Mouse (Mus musculus): ENCODE data around the gene Mien1.

Gene Mien1

DNA sequence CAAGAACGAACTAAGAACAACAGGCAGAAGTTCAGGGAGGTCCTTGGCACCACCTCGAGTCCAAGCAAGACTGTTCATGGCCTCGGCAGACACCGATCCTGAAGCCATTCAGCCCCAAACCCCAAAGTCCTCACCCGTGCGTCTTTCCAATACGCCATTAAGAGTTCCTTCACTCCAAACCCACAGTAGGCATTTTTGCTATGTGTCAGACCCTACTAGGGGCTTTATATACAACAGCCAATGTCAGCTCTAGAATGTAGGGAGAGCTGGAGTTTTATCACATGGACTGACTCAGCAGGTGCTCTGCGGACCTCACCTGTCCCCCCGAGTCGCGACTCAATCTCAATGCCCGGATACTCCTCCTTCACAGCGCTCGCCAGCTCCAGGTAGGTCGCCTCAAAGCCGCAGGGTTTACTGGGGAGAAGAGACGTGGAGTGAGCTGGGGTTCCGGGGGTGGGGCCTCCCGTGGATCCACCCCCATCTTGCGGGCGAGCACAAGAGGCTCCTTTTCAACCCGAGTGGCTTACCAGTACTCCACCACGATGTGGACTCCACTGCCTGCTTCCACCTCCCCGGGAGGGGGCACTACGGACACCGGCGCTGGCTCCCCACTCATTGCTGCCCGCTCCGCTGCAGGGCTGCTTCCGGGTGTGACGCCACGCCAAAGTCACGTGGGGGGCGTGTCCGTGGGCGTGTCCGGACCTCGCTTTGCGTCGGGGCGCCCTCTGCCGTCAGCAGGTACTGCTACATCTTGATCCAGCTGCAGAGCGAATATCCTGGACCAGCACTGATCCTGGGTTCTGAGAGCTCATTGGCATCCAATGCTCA lies at the start of gene Mien1:
Gene Mien1 (minus strand): TSS at position 661 of the 828 bp plus-strand sequence.
- peak; percentile 86 for DNase-seq (ENCODE audit: low read depth, low spot score)

- DNase-seq (ENCODE audit: low read depth, low spot score): no peak
These were observed 48.8 kb upstream of the Mien1 start for GRCm38 (mm10) chr11:98487526-98488040.

- DNase-seq (ENCODE audit: low read depth, low spot score): no peak
These were observed 47.0 kb upstream of the Mien1 start for GRCm38 (mm10) chr11:98485749-98486148.

DNA sequence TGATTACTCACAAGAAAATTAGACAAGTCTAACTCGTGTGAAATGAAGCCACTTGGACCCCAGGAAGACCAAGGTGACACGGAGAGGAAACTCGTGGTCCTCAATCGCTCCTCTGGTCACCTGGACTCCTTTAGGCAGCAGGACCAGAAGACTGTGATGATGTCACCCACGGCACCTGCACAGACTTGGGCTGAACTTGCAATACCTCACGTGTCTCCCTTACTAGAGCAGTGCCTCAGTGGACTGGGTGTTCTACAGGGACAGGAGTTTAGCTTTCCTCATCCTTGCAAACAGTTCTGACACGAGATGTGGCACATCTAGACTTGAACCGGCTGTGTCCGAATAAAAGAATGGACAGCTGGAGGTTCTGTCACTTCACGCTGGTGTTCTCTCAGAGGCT lies 43.3 kb upstream of the Mien1 start:
- DNase-seq (ENCODE audit: low read depth, low spot score): no peak

DNA sequence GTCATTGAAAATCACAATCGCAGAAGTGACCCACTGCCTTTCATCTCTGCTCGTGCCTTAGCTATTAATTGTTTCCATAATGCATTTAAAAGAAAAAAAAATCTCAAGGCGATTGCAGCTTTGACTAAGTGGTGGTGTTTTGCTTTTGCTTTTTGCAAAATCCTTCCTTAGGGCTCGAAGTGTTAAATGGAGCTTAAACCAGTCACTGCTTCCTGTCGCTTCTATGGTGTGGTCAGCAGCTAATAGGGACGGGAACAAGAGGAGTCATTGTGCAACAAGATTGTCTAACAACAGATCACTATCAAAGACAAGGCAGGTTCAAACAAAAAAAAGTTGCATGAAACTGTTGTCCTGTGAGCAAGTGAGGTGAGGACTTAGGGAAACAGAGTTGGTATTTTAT lies 42.4 kb upstream of the Mien1 start:
- no peak for DNase-seq (ENCODE audit: low read depth, low spot score)

DNA sequence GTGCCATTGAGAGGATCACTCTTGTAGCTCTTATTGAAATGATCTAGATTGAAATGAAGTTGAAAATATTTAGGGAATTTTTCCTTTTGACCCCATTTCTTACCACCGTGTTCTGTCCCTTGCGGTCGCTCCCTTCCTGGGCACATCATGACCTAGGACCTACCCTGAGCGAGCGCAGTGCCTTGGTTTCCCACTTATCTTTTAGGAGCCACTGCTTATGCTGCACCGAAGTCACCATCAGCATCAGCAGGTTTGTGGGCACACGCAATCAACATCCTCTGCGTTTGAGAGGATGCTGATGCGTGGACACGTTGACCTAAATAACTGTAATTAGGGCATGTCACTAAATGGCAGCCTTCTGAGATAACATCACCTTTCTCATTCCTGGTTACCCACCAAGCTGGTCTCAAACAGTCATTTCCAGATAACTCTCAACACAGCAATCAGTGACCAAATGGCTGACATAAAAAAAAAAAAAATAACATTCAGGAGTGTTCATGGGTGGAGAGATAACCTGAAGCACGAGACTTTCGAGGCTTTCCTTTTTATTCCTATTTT lies 41.2 kb upstream of the Mien1 start:
- DNase-seq (ENCODE audit: low read depth, low spot score): no peak

GRCm38 (mm10) chr11:98479026-98479939 lies 40.5 kb upstream of the Mien1 start:
- DNase-seq (ENCODE audit: low read depth, low spot score): no peak

DNA sequence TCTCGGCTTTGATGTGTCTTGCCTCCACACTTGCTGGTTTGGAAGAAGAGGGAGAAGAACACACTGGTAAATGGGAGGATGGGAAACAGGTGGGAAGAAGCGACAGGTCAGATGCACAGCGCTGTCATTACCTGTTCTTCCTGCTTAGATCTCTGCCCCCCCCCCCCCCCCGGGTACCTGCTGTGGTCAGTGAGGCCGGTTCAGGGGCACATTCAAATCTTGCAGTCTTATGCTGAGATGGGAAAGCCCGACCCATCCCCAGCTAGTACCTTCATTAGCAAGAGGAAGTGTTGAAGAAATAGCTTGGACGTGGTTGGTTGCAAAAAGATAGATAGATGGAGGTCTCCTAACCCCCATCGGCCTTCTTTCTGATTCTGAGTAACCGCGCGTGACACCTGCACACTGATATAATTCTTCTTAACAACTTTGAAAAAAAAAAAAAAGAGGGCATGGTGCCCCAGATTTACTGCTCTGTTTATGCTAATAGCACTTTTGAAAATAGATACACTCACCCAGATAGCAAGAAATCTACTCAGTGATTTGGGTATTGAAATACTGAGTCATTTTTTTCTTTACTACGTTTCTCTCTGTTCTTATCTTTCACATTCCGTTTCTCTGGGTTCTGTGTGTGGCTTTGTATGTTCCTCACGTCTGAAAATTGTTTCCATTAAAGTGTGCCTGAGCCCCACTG lies 38.4 kb upstream of the Mien1 start:
- no peak for DNase-seq (ENCODE audit: low read depth, low spot score)

GRCm38 (mm10) chr11:98476434-98476807 lies 37.6 kb upstream of the Mien1 start:
- DNase-seq (ENCODE audit: low read depth, low spot score): no peak

GRCm38 (mm10) chr11:98475630-98476433 lies 37.0 kb upstream of the Mien1 start:
- no peak for DNase-seq (ENCODE audit: low read depth, low spot score)

GRCm38 (mm10) chr11:98474967-98475366 lies 36.2 kb upstream of the Mien1 start:
- no peak for DNase-seq (ENCODE audit: low read depth, low spot score)

- no peak for DNase-seq (ENCODE audit: low read depth, low spot score)
These were observed 35.2 kb upstream of the Mien1 start for GRCm38 (mm10) chr11:98473916-98474479.

DNA sequence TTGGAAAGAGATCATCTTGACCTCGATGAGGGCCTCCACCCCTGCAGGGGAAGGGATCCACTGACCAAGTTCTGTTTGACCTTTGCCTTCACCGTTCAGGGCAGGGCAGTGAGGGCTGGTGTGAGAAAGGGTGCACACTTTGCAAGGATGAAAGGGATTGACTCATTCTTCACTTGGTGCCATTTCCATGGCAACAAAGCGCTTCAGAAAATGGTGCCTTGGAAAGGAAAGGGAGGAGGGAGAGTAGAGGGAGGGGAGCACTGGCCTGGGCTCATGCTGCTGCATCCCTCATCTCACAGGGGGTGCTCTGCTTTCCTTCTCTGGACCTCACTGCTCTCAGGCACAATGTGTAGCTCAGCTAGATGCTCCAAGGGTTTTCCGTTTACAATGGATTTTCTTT lies 33.9 kb upstream of the Mien1 start:
- DNase-seq (ENCODE audit: low read depth, low spot score): no peak

GRCm38 (mm10) chr11:98470795-98471194 lies 32.0 kb upstream of the Mien1 start:
- no peak for DNase-seq (ENCODE audit: low read depth, low spot score)

DNA sequence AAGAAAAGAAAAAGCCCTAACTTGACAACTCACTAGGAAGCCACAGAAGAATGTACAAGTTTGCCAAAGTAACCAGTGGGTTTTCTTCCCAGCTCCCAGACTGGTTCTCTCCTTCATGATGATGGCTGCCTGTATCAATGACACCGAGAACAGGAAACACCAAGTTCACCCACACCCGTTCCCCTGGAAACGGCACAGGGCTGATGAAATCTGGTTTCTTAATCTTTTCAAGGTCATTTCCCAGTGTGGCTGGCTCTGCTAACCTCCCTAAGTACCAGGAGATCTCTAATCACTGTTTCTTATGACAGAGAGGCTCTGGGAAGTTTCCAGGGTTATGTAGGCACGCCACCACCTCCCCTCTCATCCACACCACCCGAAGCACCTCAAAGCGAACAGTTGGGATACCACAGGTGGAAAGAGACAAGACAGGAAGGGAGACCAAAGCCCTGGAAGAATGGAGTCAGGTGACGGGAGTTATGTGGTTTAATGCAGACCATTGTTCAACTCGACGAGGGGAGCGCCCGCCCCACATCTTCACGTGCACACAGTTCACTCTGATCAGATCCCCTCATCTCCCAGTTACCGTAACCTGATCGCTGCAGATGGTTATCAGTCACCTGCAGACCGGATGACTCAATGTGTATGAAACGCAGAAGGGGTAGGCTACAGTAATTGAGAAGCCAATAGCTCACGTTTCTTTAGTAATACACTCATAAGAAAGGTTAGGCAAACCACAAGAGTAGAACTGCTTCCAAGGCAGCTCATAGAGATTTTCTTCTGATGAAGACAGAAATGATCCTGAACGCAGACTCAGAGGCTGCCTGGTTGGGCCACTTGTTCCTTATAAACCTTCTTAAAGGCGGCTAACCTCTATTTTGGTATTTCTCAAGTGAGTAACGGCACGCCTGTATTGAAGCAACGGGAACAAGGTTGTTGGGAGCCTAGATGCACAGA lies 31.2 kb upstream of the Mien1 start:
- no peak for DNase-seq (ENCODE audit: low read depth, low spot score)

GRCm38 (mm10) chr11:98464516-98464915 lies 25.7 kb upstream of the Mien1 start:
- DNase-seq (ENCODE audit: low read depth, low spot score): no peak

DNA sequence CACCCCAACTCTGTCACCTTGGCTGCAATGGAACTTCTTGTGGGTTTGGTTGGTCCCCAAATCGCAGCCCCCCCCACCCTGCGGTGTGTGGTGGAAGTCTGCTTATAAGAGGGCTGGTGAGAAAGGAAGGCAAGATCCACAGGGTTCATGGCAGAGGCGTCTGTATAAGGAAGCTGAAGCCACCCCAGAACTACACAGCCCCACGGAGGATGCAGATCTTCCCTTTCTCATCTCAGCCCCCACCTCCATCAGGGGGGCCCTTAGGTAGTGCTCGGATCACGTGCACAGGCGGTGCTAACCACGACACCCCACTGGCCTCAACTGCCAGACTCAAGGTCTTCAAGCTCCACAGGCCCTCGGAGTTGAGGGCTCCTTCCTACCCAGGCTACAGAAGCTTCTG lies 25.1 kb upstream of the Mien1 start:
- DNase-seq (ENCODE audit: low read depth, low spot score): no peak

GRCm38 (mm10) chr11:98462255-98462654 lies 23.5 kb upstream of the Mien1 start:
- DNase-seq (ENCODE audit: low read depth, low spot score): no peak

DNA sequence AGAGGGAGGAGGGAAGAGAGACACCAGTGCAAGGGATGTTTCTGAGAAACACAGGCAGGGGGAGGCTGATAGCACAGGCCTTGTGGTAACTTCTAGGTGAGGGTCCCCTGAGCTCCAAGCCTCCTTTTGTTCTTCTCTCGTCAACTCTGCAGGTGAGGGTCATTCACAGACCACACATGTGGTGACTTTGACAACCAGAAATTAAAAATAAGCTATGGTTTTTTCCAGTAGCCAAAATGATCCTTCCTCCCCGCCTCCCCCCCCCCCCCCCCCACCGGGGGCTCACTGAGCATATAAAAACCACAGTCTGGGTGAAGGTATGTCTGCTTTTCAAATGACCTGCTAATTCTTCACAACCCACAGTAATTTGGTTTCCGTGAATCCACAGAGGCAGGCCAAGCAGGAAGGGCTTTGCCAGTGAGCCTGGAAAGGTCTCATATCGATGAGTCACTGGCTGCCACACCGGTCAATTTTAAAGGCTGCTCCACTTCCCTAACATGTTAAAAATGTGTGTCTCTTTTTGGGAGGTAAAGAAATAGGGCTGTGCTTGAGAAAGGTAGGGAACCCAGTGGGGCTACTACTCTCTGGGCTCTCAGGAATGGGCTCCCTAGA lies 22.4 kb upstream of the Mien1 start:
- DNase-seq (ENCODE audit: low read depth, low spot score): no peak
